Mouse (Mus musculus): ENCODE measurements at regions not wholly inside any gene's neighbourhood (a gene's known extent, or its start where the extent isn't known, plus 50 kb on each side); places are given as distances from the start of the nearest gene placed in this dataset.

GRCm38 (mm10) chr3:66515773-66516406 lies 219.3 kb upstream of the Veph1 start:
- peak; percentile 2 for DNase-seq

- DNase-seq: no peak
Observed at GRCm38 (mm10) chr3:66514587-66514986, 217.9 kb upstream of the Veph1 start.

- DNase-seq: no peak
Observed at GRCm38 (mm10) chr3:66512408-66512807, 215.8 kb upstream of the Veph1 start.

GRCm38 (mm10) chr3:66510455-66510854 lies 213.8 kb upstream of the Veph1 start:
- no peak for DNase-seq

- DNase-seq: no peak
Observed at GRCm38 (mm10) chr3:66506125-66506524, 209.5 kb upstream of the Veph1 start.

- DNase-seq: no peak
Observed at GRCm38 (mm10) chr3:66505476-66506076, 208.9 kb upstream of the Veph1 start.

GRCm38 (mm10) chr3:66504717-66505116 lies 208.1 kb upstream of the Veph1 start:
- DNase-seq: no peak

GRCm38 (mm10) chr3:66503615-66504014 lies 207.0 kb upstream of the Veph1 start:
- DNase-seq: no peak

- DNase-seq: no peak
Observed at GRCm38 (mm10) chr3:66501865-66502264, 205.2 kb upstream of the Veph1 start.

- DNase-seq: no peak
Observed at GRCm38 (mm10) chr3:66494442-66495113, 197.9 kb upstream of the Veph1 start.

GRCm38 (mm10) chr3:66490696-66491357 lies 194.2 kb upstream of the Veph1 start:
- no peak for DNase-seq

GRCm38 (mm10) chr3:66488724-66489123 lies 192.1 kb upstream of the Veph1 start:
- DNase-seq: no peak

GRCm38 (mm10) chr3:66486658-66487057 lies 190.0 kb upstream of the Veph1 start:
- DNase-seq: no peak

GRCm38 (mm10) chr3:66486184-66486583 lies 189.5 kb upstream of the Veph1 start:
- DNase-seq: no peak

- DNase-seq: peak; percentile 19
Observed at GRCm38 (mm10) chr3:66480718-66481117, 184.1 kb upstream of the Veph1 start.

GRCm38 (mm10) chr3:66479266-66479665 lies 182.6 kb upstream of the Veph1 start:
- DNase-seq: no peak

GRCm38 (mm10) chr3:66466321-66466720 lies 169.7 kb upstream of the Veph1 start:
- DNase-seq: peak; percentile 21

GRCm38 (mm10) chr3:66465371-66465770 lies 168.7 kb upstream of the Veph1 start:
- DNase-seq: no peak

- no peak for DNase-seq
Observed at GRCm38 (mm10) chr3:66462341-66462740, 165.7 kb upstream of the Veph1 start.

GRCm38 (mm10) chr3:66446274-66447159 lies 149.9 kb upstream of the Veph1 start:
- no peak for DNase-seq

GRCm38 (mm10) chr3:66433216-66433615 lies 136.6 kb upstream of the Veph1 start:
- DNase-seq: no peak

- no peak for DNase-seq
Observed at GRCm38 (mm10) chr3:66430187-66430586, 133.6 kb upstream of the Veph1 start.
